Mouse (Mus musculus): ENCODE data around the gene Psenen.

Gene Psenen

GRCm38 (mm10) chr7:30553810-30554584 is 9.4 kb downstream of the Psenen start:
- DNase-seq (ENCODE audit: low spot score in 2 of 2) = no peak

DNA sequence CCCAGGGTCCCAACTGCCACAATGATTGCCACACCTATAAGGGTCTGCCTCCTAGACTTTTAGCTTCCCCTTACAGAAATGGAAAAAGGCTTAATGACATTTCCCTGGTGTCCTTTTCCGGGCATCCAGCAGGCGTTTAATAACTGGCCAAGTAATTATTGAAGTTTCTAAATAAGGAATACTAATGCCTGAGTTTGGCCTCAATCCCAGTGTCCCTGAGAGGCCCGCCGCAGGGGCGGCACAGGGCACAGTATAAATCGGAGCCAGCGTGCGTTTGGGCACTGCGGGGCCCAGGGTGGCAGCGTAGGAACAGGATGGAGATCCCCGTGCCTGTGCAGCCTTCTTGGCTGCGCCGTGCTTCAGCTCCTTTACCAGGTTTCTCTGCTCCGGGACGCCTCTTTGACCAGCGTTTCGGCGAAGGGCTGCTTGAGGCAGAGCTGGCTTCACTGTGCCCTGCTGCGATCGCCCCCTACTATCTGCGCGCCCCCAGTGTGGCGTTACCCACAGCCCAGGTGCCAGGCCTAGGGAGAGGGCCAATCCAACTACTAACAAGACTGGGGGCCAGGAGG is 10.3 kb downstream of the Psenen start:
- no peak for DNase-seq (ENCODE audit: low spot score in 2 of 2)

GRCm38 (mm10) chr7:30552102-30553020 is 11.1 kb downstream of the Psenen start, which contains the start of the genes Hspb6 and Proser3:
Gene Hspb6 (plus strand): TSS chr7:30552178.
Gene Proser3 (minus strand): TSS chr7:30552299.
- peak; percentile 94 for DNase-seq (ENCODE audit: low spot score in 2 of 2)

GRCm38 (mm10) chr7:30551445-30552101 is 11.9 kb downstream of the Psenen start:
- no peak for DNase-seq (ENCODE audit: low spot score in 2 of 2)

GRCm38 (mm10) chr7:30550603-30551002 is 12.8 kb downstream of the Psenen start:
- no peak for DNase-seq (ENCODE audit: low spot score in 2 of 2)

DNA sequence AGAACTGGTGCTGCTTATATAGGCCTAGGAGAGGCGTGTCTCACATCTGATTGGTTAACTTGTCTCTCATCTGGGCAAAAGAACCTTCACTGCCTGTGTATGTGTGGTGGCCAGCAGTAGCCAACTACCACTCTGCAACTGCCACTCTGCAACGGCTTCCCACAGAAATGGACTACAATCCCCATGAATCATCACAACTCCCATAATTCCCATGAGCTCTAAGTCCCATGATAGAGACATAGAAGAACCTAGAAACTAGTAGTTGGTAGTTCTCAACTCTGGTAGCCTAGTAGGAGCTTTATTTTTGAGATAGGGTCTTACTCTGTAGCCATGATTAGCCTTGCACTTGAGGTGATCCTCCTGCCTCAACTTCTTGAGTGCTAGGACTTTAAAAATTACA is 13.5 kb downstream of the Psenen start:
- no peak for DNase-seq (ENCODE audit: low spot score in 2 of 2)

DNA sequence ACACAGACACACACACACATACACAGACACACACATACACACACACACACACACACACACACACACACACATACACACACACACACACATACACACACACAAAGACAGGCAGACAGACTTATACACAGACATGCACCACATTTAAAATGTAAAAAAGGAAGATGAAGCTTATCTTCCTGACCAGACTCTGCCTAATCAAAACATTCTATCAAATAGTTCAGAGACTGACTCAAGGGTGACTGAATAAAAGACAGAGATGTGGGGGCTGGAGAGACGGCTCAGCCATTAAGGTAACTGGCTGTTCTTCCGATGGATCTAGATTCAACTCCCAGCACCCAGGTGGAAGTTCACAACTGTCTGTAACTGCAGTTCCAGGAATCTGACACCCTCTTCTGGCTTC is 19.1 kb downstream of the Psenen start:
- DNase-seq (ENCODE audit: low spot score in 2 of 2) = no peak

- DNase-seq (ENCODE audit: low spot score in 2 of 2) = no peak
Measured at GRCm38 (mm10) chr7:30540572-30540971, 22.9 kb downstream of the Psenen start.

GRCm38 (mm10) chr7:30534633-30535577 is 28.5 kb downstream of the Psenen start, which contains the start of gene Arhgap33:
Gene Arhgap33 (minus strand): TSS chr7:30535060.
- DNase-seq (ENCODE audit: low spot score in 2 of 2) = peak; percentile 92 to 95

- DNase-seq (ENCODE audit: low spot score in 2 of 2) = no peak
Measured at GRCm38 (mm10) chr7:30533941-30534632, 29.3 kb downstream of the Psenen start.

DNA sequence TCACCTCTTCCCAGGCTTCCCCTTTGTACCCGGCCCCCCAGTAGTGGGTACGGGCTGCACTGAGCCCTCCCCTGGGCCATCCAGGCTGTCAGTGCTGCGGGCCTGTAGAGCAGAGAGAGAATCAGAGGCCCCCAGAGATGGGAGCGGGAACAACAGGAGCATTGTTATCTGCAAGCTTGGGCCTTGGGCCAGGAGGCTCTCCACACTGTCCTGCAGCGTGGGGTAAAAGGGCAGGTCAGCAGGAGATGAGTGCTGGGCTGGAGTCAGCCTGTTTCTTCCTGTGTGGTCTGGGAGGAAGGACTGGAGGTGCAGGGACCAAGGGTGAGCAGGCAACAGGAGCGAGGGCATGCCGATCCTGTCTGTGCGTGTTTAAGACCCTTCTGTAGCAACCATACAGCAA is 30.5 kb downstream of the Psenen start:
- DNase-seq (ENCODE audit: low spot score in 2 of 2) = no peak

DNA sequence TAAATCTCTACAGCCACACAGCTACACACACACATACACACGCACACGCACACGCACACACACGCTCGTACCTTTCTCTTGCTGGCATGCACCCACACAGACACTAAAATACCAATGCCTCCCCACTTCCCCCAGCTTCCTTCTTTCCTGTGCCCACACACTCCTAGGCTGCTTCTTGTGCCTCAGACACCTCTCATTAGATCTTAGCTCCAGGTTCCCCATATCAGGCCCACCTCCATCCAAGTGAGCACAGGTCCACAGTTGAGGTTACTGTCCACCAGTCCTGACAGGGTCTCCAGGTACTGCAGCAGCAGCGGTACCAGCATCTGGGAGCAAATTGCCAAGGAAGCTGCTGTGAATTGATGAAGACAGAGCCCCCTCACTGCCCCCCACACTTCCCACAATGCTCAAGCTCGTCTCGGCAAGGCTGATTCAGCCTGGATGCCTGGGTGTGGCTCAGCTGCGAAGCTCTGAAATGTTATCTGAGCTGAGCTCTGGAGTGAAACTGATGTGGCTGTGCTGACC is 32.1 kb downstream of the Psenen start:
- no peak for DNase-seq (ENCODE audit: low spot score in 2 of 2)

DNA sequence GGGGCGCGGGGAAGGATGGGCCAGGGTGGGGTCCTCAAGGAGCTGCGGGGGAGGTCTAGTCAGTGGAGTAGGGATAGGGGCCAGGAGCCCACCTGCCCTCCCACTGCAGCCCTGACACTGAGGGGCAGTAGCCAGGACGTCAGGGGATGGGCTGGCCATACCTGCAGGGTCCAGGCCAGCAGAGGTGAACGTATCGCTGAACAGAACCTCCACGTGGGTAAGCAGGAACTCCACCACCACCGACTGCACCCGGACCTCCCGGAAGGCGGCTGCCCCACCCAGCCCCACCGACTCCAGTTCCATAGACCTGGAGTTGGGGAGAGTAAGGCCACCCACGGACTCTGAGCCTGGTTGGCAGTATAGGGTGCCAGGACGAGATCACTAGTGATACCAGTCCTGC is 36.4 kb downstream of the Psenen start:
- no peak for DNase-seq (ENCODE audit: low spot score in 2 of 2)

DNA sequence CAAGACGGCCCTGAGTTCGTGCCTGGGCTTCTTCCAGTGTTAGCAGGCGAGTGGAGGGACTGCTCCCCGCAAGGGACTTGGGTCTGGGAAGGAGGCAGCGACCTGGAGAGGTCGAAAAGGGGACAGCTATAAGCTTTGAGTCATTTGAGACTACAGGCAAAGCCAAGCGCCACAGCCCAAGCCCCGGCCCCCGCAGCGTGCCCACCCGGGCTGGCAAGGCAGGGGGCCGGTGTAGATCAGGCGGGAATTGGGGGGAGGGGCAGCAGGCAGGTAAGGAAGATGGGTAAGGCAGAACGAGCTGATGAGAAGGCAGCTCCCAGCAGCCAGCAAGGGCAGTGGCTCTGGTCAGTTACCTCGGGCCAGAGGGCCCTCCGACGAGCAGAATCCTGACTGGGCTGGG is 37.0 kb downstream of the Psenen start:
- no peak for DNase-seq (ENCODE audit: low spot score in 2 of 2)

DNA sequence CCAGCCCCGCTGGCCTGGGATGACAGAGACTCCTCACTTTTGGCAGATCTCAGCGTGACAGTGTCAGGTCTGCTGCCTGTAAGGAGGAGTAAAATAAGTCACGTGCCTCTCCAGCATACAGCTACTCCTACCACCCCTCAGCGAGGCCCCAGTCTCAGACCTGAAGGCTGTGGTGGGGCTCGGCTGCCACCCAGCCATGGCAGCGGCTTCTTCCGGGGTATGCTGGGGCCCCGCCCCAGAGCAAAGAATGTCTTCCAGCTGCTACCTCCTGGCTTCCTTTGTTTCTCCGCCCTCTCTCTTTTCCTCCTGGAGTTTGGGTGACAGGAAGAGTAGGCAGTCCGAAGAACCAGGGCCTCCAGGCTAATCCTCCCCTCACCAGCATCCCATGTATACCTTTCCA is 37.5 kb downstream of the Psenen start:
- DNase-seq (ENCODE audit: low spot score in 2 of 2) = no peak

DNA sequence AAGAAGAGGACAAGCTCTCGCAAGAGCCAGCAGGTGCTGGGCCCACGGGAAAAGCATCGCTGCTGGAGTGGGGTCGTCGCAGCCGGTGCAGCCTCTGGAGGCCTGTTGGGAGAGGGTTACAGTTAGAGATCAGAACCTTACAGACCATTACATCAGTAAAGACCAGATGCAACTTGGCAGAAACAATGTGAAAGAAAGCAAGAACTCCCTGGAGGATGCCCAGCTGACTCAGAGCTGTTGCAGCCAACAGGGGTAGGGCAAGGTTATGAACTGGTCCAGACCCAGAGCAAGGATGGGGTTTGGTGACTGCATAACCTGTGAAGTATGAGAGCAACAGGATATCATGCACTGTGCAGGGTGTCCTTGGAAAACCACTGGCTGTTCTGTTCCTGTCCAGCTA is 38.9 kb downstream of the Psenen start:
- no peak for DNase-seq (ENCODE audit: low spot score in 2 of 2)

GRCm38 (mm10) chr7:30522871-30523270 is 40.6 kb downstream of the Psenen start:
- no peak for DNase-seq (ENCODE audit: low spot score in 2 of 2)

GRCm38 (mm10) chr7:30520856-30521255 is 42.6 kb downstream of the Psenen start:
- no peak for DNase-seq (ENCODE audit: low spot score in 2 of 2)

DNA sequence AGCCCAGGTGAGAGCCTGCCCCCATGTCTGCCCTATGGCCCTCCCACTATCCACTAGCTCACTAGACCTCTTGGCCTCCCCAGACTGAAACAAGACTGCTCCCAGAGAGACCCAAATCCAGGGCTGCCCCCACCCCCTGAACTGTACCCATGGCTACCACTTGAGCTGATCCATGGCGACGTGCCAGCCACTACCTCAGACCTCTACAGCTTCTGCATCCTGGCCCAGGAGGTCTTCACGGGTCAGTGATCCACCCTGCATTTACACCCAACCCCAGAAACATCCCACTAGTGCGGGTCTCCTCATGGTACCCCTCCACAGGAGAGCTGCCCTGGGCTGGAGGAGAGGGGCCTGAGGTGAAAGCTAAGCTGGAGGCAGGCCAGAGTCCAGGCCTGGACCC is 43.0 kb downstream of the Psenen start:
- no peak for DNase-seq (ENCODE audit: low spot score in 2 of 2)

DNA sequence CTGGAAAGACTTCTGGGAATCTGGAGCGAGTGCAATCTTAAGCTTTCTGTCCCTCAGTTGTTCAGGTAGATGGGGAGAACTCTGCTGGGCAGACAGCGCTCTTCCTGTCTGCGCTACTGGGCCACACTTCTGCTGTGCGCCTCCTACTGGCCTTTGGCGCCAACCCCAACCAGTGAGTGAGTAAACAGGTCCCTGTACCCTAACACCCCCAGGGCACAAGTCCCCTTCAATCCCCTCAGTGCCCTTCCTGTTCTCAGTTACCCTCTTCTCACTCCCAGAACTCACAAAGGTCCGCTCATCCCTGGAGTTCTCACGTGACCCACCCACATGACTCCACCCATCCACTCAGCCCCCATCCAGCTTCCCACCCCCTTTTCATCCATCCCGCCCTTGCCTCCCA is 45.1 kb downstream of the Psenen start:
- no peak for DNase-seq (ENCODE audit: low spot score in 2 of 2)

Measured in natural killer cell, adult 2 months (primary cell).